Mouse (Mus musculus) MEL (cell line): ENCODE results near the gene Olfr229. TPM values are rescaled to one million over a fixed set of nuclear protein-coding genes. Genes with fewer than 3 reads are reported as not detected.
"Not testable (repeated sequence)": the region's sequence is repeated elsewhere in the genome, so short reads cannot be mapped to it uniquely, and the experiment has no call there.

Source experiments
- DNase-seq: peaks from one replicate; pipeline ENCODE4 v3.0.0; 2011; ENCODE audit warnings: low read depth, low spot score
- H3K27ac ChIP-seq: 2 replicates; pipeline ENCODE4 v1.5.1; 2012; ENCODE audit warnings: low read depth, mild to moderate bottlenecking, control low read depth, low read length, moderate library complexity; ENCODE audit not compliant: control insufficient read depth
- H3K27me3 ChIP-seq, 2 experiments: fragments of 150-350 bp in 1 of 2; sonication (generic) in 1 of 2; 2 replicates each; pipeline ENCODE4 v1.6.1; 2012; ENCODE audit warnings: low read length in 2 of 2, mild to moderate bottlenecking in 2 of 2, improper control_type of control experiment in 1 of 2, moderate library complexity in 1 of 2; ENCODE audit not compliant: insufficient read depth in 2 of 2, control insufficient read depth in 1 of 2
- H3K36me3 ChIP-seq, 2 experiments: 2 replicates each; pipeline ENCODE4 v1.6.1; 2012 to 2014; ENCODE audit warnings: low read length in 2 of 2, improper control_type of control experiment in 1 of 2, inconsistent platforms in 1 of 2, mild to moderate bottlenecking in 1 of 2; ENCODE audit not compliant: insufficient read depth in 2 of 2, control insufficient read depth in 1 of 2
- H3K4me1 ChIP-seq, 2 experiments: fragments of 150-350 bp in 1 of 2; sonication (generic) in 1 of 2; 2 replicates each; pipeline ENCODE4 v1.6.1; 2012; ENCODE audit warnings: low read length in 2 of 2, improper control_type of control experiment in 1 of 2, mild to moderate bottlenecking in 1 of 2; ENCODE audit not compliant: insufficient read depth in 2 of 2, control insufficient read depth in 1 of 2
- H3K4me3 ChIP-seq, 2 experiments: fragments of 150-350 bp in 1 of 2; sonication (generic) in 1 of 2; 2 replicates each; pipeline ENCODE4 v1.5.1; 2012; ENCODE audit warnings: low read depth in 2 of 2, low read length in 2 of 2, mild to moderate bottlenecking in 2 of 2, moderate library complexity in 2 of 2, control low read depth in 1 of 2, improper control_type of control experiment in 1 of 2; ENCODE audit not compliant: control insufficient read depth in 1 of 2, insufficient read depth in 1 of 2
- H3K79me2 ChIP-seq: 2 replicates; pipeline ENCODE4 v1.6.1; 2012; ENCODE audit warnings: mild to moderate bottlenecking, low read length, moderate library complexity; ENCODE audit not compliant: control insufficient read depth, poor library complexity, insufficient read depth
- H3K9ac ChIP-seq: 2 replicates; pipeline ENCODE4 v1.6.1; 2012; ENCODE audit warnings: low read depth, mild to moderate bottlenecking, control low read depth, low read length, moderate library complexity; ENCODE audit not compliant: control insufficient read depth, poor library complexity, severe bottlenecking
- H3K9me3 ChIP-seq: fragments of 150-350 bp; sonication (generic); replicated peaks from 2 replicates; pipeline ENCODE4 v1.6.1; 2012; ENCODE audit warnings: mild to moderate bottlenecking, low read length, improper control_type of control experiment, moderate library complexity; ENCODE audit not compliant: insufficient read depth
- CHD1 ChIP-seq: IDR thresholded peaks from 2 replicates; pipeline ENCODE4 v1.6.1; 2012; ENCODE audit warnings: low read depth, mild to moderate bottlenecking, inconsistent platforms, low read length, improper control_type of control experiment
- CTCF ChIP-seq, 3 experiments: IDR thresholded peaks in 2 of 3; conservative IDR thresholded peaks in 1 of 3; 2 replicates each; pipeline ENCODE4 v1.5.1; 2011 to 2012; ENCODE audit warnings: low read length in 3 of 3, low read depth in 2 of 3, mild to moderate bottlenecking in 2 of 3, improper control_type of control experiment in 1 of 3, inconsistent platforms in 1 of 3, mixed read lengths in 1 of 3, moderate library complexity in 1 of 3; ENCODE audit not compliant: control insufficient read depth in 1 of 3, insufficient read depth in 1 of 3, poor library complexity in 1 of 3, severe bottlenecking in 1 of 3
- E2F4 ChIP-seq: IDR thresholded peaks from 2 replicates; pipeline ENCODE4 v1.6.1; 2011; ENCODE audit warnings: low read depth, low read length, improper control_type of control experiment, borderline replicate concordance
- ELF1 ChIP-seq: IDR thresholded peaks from 2 replicates; pipeline ENCODE4 v1.6.1; 2014; ENCODE audit warnings: low read depth, mild to moderate bottlenecking, inconsistent platforms, low read length, improper control_type of control experiment, moderate library complexity
- GATA1 ChIP-seq: IDR thresholded peaks from 2 replicates; pipeline ENCODE4 v1.6.1; 2011; ENCODE audit warnings: low read depth, low read length, improper control_type of control experiment
- HCFC1 ChIP-seq: IDR thresholded peaks from 2 replicates; pipeline ENCODE4 v1.6.1; 2012; ENCODE audit warnings: low read depth, mild to moderate bottlenecking, inconsistent platforms, low read length, improper control_type of control experiment, moderate library complexity
- JUND ChIP-seq: IDR thresholded peaks from 2 replicates; pipeline ENCODE4 v1.6.1; 2011; ENCODE audit warnings: low read depth, mild to moderate bottlenecking, improper control_type of control experiment, low read length
- KAT2A ChIP-seq: conservative IDR thresholded peaks from 2 replicates; pipeline ENCODE4 v1.6.1; 2012; ENCODE audit warnings: low read depth, low read length, improper control_type of control experiment, inconsistent platforms
- MAX ChIP-seq: IDR thresholded peaks from 2 replicates; pipeline ENCODE4 v1.6.1; 2011; ENCODE audit warnings: low read length, improper control_type of control experiment
- MEF2A ChIP-seq: IDR thresholded peaks from 2 replicates; pipeline ENCODE4 v1.6.1; 2014; ENCODE audit warnings: low read depth, mild to moderate bottlenecking, inconsistent platforms, low read length, improper control_type of control experiment; ENCODE audit not compliant: poor library complexity, insufficient replicate concordance, severe bottlenecking; ENCODE audit errors: extremely low read depth
- MYC ChIP-seq: IDR thresholded peaks from 2 replicates; pipeline ENCODE4 v1.6.1; 2011; ENCODE audit warnings: low read depth, mild to moderate bottlenecking, low read length, improper control_type of control experiment, moderate library complexity
- NELFE ChIP-seq: IDR thresholded peaks from 2 replicates; pipeline ENCODE4 v1.6.1; 2011; ENCODE audit warnings: low read depth, low read length, improper control_type of control experiment
- NRF1 ChIP-seq: IDR thresholded peaks from 2 replicates; pipeline ENCODE4 v1.6.1; 2014; ENCODE audit warnings: low read depth, mild to moderate bottlenecking, inconsistent platforms, low read length, improper control_type of control experiment, moderate library complexity; ENCODE audit not compliant: poor library complexity, insufficient read depth, severe bottlenecking
- POLR2AphosphoS5 ChIP-seq: IDR thresholded peaks from 2 replicates; pipeline ENCODE4 v1.6.1; 2012; ENCODE audit warnings: low read depth, borderline replicate concordance, mild to moderate bottlenecking, inconsistent platforms, low read length, moderate library complexity, mixed read lengths
- RAD21 ChIP-seq: IDR thresholded peaks from 2 replicates; pipeline ENCODE4 v1.6.1; 2011; ENCODE audit warnings: mild to moderate bottlenecking, low read depth, low read length, improper control_type of control experiment
- SMC3 ChIP-seq: IDR thresholded peaks from 2 replicates; pipeline ENCODE4 v1.6.1; 2011; ENCODE audit warnings: low read depth, low read length, improper control_type of control experiment
- TAL1 ChIP-seq: IDR thresholded peaks from 2 replicates; pipeline ENCODE4 v1.6.1; 2012; ENCODE audit warnings: mild to moderate bottlenecking, inconsistent platforms, low read length, moderate library complexity, mixed read lengths
- TBP ChIP-seq: IDR thresholded peaks from 2 replicates; pipeline ENCODE4 v1.8.0; 2011; ENCODE audit warnings: low read depth, low read length, improper control_type of control experiment
- UBTF ChIP-seq: IDR thresholded peaks from 2 replicates; pipeline ENCODE4 v1.6.1; 2012; ENCODE audit warnings: low read depth, mild to moderate bottlenecking, inconsistent platforms, low read length, improper control_type of control experiment, moderate library complexity, borderline replicate concordance; ENCODE audit not compliant: insufficient read depth
- USF1 ChIP-seq: IDR thresholded peaks from 2 replicates; pipeline ENCODE4 v1.6.1; 2014; ENCODE audit warnings: low read depth, mild to moderate bottlenecking, inconsistent platforms, low read length, improper control_type of control experiment, moderate library complexity
- USF2 ChIP-seq, 2 experiments: IDR thresholded peaks; 2 replicates each; pipeline ENCODE4 v1.6.1; 2011 to 2012; ENCODE audit warnings: improper control_type of control experiment in 2 of 2, low read length in 2 of 2, borderline replicate concordance in 1 of 2, inconsistent platforms in 1 of 2, low read depth in 1 of 2, mild to moderate bottlenecking in 1 of 2; ENCODE audit not compliant: insufficient read depth in 1 of 2
- ZKSCAN1 ChIP-seq: IDR thresholded peaks from 2 replicates; pipeline ENCODE4 v1.6.1; 2012; ENCODE audit warnings: low read depth, mild to moderate bottlenecking, inconsistent platforms, low read length, improper control_type of control experiment, moderate library complexity
- ZNF384 ChIP-seq: IDR thresholded peaks from 2 replicates; pipeline ENCODE4 v1.6.1; 2012; ENCODE audit warnings: low read depth, mild to moderate bottlenecking, inconsistent platforms, low read length, improper control_type of control experiment
- polyA plus RNA-seq, 2 experiments: library from polyadenylated mRNA; stranded (reverse) in 1 of 2; unstranded in 1 of 2; fragments of >175 nt in 1 of 2; fragments of >200 nt in 1 of 2; gene quantifications; 2 replicates each; pipeline versions ENCODE4 v1.2.1 to v1.2.4; 2012; ENCODE audit warnings: low replicate concordance in 2 of 2, low read depth in 1 of 2; ENCODE audit not compliant: insufficient read length in 2 of 2, insufficient read depth in 1 of 2, missing spikeins in 1 of 2
- total RNA-seq: library from RNA; depleted of rRNA; stranded (reverse); fragments of 300-350 nt; gene quantifications from 2 replicates; pipeline ENCODE4 v1.2.3, GENCODE M21; 2012; rRNA removed

Gene Olfr229
- total RNA-seq = not detected in 2 replicates
- polyA plus RNA-seq = not detected

- no peak within 1 kb of the TSS for H3K9ac ChIP-seq
- H3K79me2 ChIP-seq = no peaks in the 10 kb centered on the region
- no peak within 1 kb of the TSS for H3K27ac ChIP-seq
- no peak for TF ChIP-seq NELFE
- no peak for TF ChIP-seq TAL1
- no peak for TF ChIP-seq HCFC1
- TF ChIP-seq POLR2AphosphoS5 = no peak
- no peak for TF ChIP-seq E2F4
- TF ChIP-seq GATA1 = no peak
- no peak for TF ChIP-seq KAT2A
- TF ChIP-seq MAX = no peak
- TF ChIP-seq SMC3 = no peak
- H3K36me3 ChIP-seq = no peaks in the 10 kb centered on the region
- DNase-seq = no peak
- no peaks in the 10 kb centered on the region for H3K27me3 ChIP-seq
- no peak within 1 kb of the TSS for H3K4me3 ChIP-seq
- no peaks in the 10 kb centered on the region for H3K4me1 ChIP-seq
- H3K9me3 ChIP-seq = no peaks in the 10 kb centered on the region
Observed at GRCm38 (mm10) chr9:39907036-39907435, at the start of gene Olfr229. TSS of gene Olfr229 (plus strand) at chr9:39907336.

- Histone ChIP-seq H3K27me3 (no peaks in the 10 kb centered on the region), H3K79me2 (no peaks in the 10 kb centered on the region), H3K9me3 (no peaks in the 10 kb centered on the region), H3K4me3 (no peak within 1 kb of the TSS), H3K36me3 (no peaks in the 10 kb centered on the region), H3K4me1 (no peaks in the 10 kb centered on the region), H3K9ac (no peak within 1 kb of the TSS), H3K27ac (no peak within 1 kb of the TSS)
- no peak for DNase-seq
- TF ChIP-seq KAT2A (no peak), USF1 (no peak), USF2 (IDR thresholded peaks at IDR 0.05; ENCODE audit: borderline replicate concordance in 1 of 2, insufficient read depth in 1 of 2, low read depth in 1 of 2, low read length in 2 of 2) (no peak), JUND (no peak), ELF1 (no peak), CTCF (IDR thresholded peaks at IDR 0.05 in 2 of 3, conservative IDR thresholded peaks at IDR 0.05 in 1 of 3; ENCODE audit: control insufficient read depth in 1 of 3, insufficient read depth in 1 of 3, low read depth in 2 of 3, low read length in 3 of 3, poor library complexity in 1 of 3, severe bottlenecking in 1 of 3) (no peak), MYC (no peak), RAD21 (no peak), MEF2A (no peak), ZNF384 (no peak), TBP (no peak), ZKSCAN1 (no peak), UBTF (no peak), NRF1 (no peak), CHD1 (no peak)
Observed at GRCm38 (mm10) chr9:39866122-39866521, 41.0 kb upstream of the Olfr229 start, which contains the start of gene Olfr972. TSS of gene Olfr972 (plus strand) at chr9:39866422.

GRCm38 (mm10) chr9:39871986-39872385, 35.1 kb upstream of the Olfr229 start:
- not testable (repeated sequence) for H3K9me3 ChIP-seq, H3K27me3 ChIP-seq, H3K9ac ChIP-seq, H3K79me2 ChIP-seq, H3K4me1 ChIP-seq, DNase-seq, H3K36me3 ChIP-seq, H3K27ac ChIP-seq, H3K4me3 ChIP-seq
